Mouse (Mus musculus) bone marrow macrophage, adult 2 months (primary cell): ENCODE results near the gene Abhd17b.

ENCODE experiments used
- CTCF ChIP-seq: IDR thresholded peaks from 2 replicates; pipeline ENCODE4 v1.5.1; 2012; ENCODE audit warnings: low read depth, mild to moderate bottlenecking, low read length, moderate library complexity
- POLR2A ChIP-seq: IDR thresholded peaks from 2 replicates; pipeline ENCODE4 v1.6.1; 2012; ENCODE audit warnings: mild to moderate bottlenecking, low read depth, low read length, borderline replicate concordance

DNA sequence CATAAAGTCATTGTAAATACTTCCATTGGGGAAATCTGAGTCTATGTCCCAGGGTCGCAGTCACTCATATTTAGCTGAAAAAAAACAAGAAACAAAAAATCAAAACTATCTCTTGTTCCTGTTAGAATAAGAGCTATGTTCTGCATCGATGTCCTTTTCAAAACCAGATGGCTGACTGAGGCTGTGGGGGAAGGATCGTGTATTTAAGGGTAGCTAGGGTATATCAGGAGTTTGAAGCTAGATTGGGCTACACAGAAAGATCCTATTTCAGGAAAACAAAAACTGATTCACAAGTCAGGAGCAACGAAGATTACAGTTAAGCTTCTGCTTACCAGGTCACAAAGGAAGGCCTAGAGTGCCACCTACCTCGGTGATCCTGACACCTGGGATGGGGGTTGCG lies 42.7 kb upstream of the Abhd17b start:
- no peak for TF ChIP-seq CTCF
- no peak for TF ChIP-seq POLR2A
